Mouse (Mus musculus) CH12.LX (cell line): ENCODE results near the gene D11Wsu47e. TPM values are rescaled to one million over a fixed set of nuclear protein-coding genes. Genes with fewer than 3 reads are reported as not detected.

ENCODE experiments used
- DNase-seq: peaks from one replicate; pipeline ENCODE4 v3.0.0-alpha.2; 2013; ENCODE audit errors: extremely low read depth
- H3K27ac ChIP-seq: 2 replicates; pipeline ENCODE4 v1.5.1; 2012; ENCODE audit warnings: low read depth, mild to moderate bottlenecking, control low read depth, moderate library complexity; ENCODE audit not compliant: insufficient read depth
- H3K27me3 ChIP-seq: replicated peaks from 2 replicates; pipeline ENCODE3; 2012; ENCODE audit warnings: inconsistent platforms
- H3K36me3 ChIP-seq, 2 experiments: replicated peaks in 1 of 2; 2 replicates each; pipeline versions ENCODE3 to v1.6.1; 2012; ENCODE audit warnings: inconsistent platforms in 1 of 2, low read length in 1 of 2, mild to moderate bottlenecking in 1 of 2, mixed read lengths in 1 of 2, moderate library complexity in 1 of 2; ENCODE audit not compliant: control insufficient read depth in 1 of 2, insufficient read depth in 1 of 2
- H3K4me1 ChIP-seq, 2 experiments: 2 replicates each; pipeline ENCODE4 v1.6.1; 2012; ENCODE audit warnings: inconsistent platforms in 1 of 2, moderate library complexity in 1 of 2; ENCODE audit not compliant: insufficient read depth in 2 of 2, control insufficient read depth in 1 of 2
- H3K4me2 ChIP-seq: 2 replicates; pipeline ENCODE4 v1.6.1; 2012; ENCODE audit warnings: low read depth, mild to moderate bottlenecking, control low read depth; ENCODE audit not compliant: poor library complexity, insufficient read depth, severe bottlenecking
- H3K4me3 ChIP-seq, 3 experiments: fragments of 150-350 bp in 1 of 3; sonication (generic) in 1 of 3; replicated peaks in 1 of 3; 2 replicates each; pipeline versions ENCODE3 to v1.5.1; 2011 to 2012; ENCODE audit warnings: low read depth in 2 of 3, low read length in 2 of 3, mild to moderate bottlenecking in 2 of 3, moderate library complexity in 2 of 3, control low read depth in 1 of 3, improper control_type of control experiment in 1 of 3, inconsistent platforms in 1 of 3, mixed read lengths in 1 of 3; ENCODE audit not compliant: poor library complexity in 1 of 3
- H3K79me2 ChIP-seq: replicated peaks from 2 replicates; pipeline ENCODE4 v1.6.1; 2012; ENCODE audit warnings: mild to moderate bottlenecking, moderate library complexity; ENCODE audit not compliant: control insufficient read depth, poor library complexity, insufficient read depth, severe bottlenecking; ENCODE audit errors: extremely low read depth
- H3K9ac ChIP-seq: 2 replicates; pipeline ENCODE4 v1.6.1; 2012; ENCODE audit warnings: low read depth, mild to moderate bottlenecking, control low read depth, moderate library complexity; ENCODE audit not compliant: insufficient read depth
- H3K9me3 ChIP-seq: replicated peaks from 2 replicates; pipeline ENCODE3; 2012; ENCODE audit warnings: low read length, inconsistent platforms, mixed read lengths
- BHLHE40 ChIP-seq: IDR thresholded peaks from 2 replicates; pipeline ENCODE4 v1.6.1; 2011; ENCODE audit warnings: mild to moderate bottlenecking, low read depth, low read length, improper control_type of control experiment
- CTCF ChIP-seq, 2 experiments: IDR thresholded peaks in 1 of 2; conservative IDR thresholded peaks in 1 of 2; 2 replicates each; pipeline ENCODE4 v1.5.1; 2011 to 2012; ENCODE audit warnings: low read depth in 2 of 2, low read length in 2 of 2, improper control_type of control experiment in 1 of 2, inconsistent platforms in 1 of 2, mild to moderate bottlenecking in 1 of 2, moderate library complexity in 1 of 2
- E2F4 ChIP-seq: IDR thresholded peaks from 2 replicates; pipeline ENCODE4 v1.6.1; 2011; ENCODE audit warnings: low read depth, low read length, improper control_type of control experiment; ENCODE audit not compliant: insufficient replicate concordance
- ETS1 ChIP-seq: conservative IDR thresholded peaks from 2 replicates; pipeline ENCODE4 v1.6.1; 2012; ENCODE audit warnings: low read depth, mild to moderate bottlenecking, inconsistent platforms, low read length, improper control_type of control experiment, moderate library complexity
- GABPA ChIP-seq: IDR thresholded peaks from 2 replicates; pipeline ENCODE4 v1.6.1; 2012; ENCODE audit warnings: low read depth, low read length, improper control_type of control experiment, inconsistent platforms; ENCODE audit not compliant: insufficient replicate concordance
- HCFC1 ChIP-seq: IDR thresholded peaks from 2 replicates; pipeline ENCODE4 v1.6.1; 2012; ENCODE audit warnings: low read depth, mild to moderate bottlenecking, inconsistent platforms, low read length, improper control_type of control experiment
- KAT2A ChIP-seq: IDR thresholded peaks from 2 replicates; pipeline ENCODE4 v1.6.1; 2012; ENCODE audit warnings: low read length, improper control_type of control experiment, inconsistent platforms; ENCODE audit not compliant: insufficient replicate concordance
- MAFK ChIP-seq: IDR thresholded peaks from 2 replicates; pipeline ENCODE4 v1.6.1; 2011; ENCODE audit warnings: low read length, improper control_type of control experiment; ENCODE audit not compliant: insufficient replicate concordance
- MAX ChIP-seq: IDR thresholded peaks from 2 replicates; pipeline ENCODE4 v1.6.1; 2011; ENCODE audit warnings: low read length, improper control_type of control experiment
- MAZ ChIP-seq: IDR thresholded peaks from 2 replicates; pipeline ENCODE4 v1.6.1; 2012; ENCODE audit warnings: low read depth, mild to moderate bottlenecking, inconsistent platforms, low read length, improper control_type of control experiment, moderate library complexity
- NELFE ChIP-seq: IDR thresholded peaks from 2 replicates; pipeline ENCODE4 v1.6.1; 2011; ENCODE audit warnings: low read depth, low read length, improper control_type of control experiment
- NRF1 ChIP-seq: IDR thresholded peaks from 2 replicates; pipeline ENCODE4 v1.6.1; 2014; ENCODE audit warnings: low read depth, mild to moderate bottlenecking, inconsistent platforms, low read length, improper control_type of control experiment, moderate library complexity
- PAX5 ChIP-seq: IDR thresholded peaks from 2 replicates; pipeline ENCODE4 v1.6.1; 2012; ENCODE audit warnings: low read length, inconsistent platforms, mixed read lengths
- POLR2AphosphoS2 ChIP-seq: IDR thresholded peaks from 2 replicates; pipeline ENCODE4 v1.6.1; 2011; ENCODE audit warnings: low read depth, low read length, improper control_type of control experiment
- RAD21 ChIP-seq: IDR thresholded peaks from 2 replicates; pipeline ENCODE4 v1.6.1; 2011; ENCODE audit warnings: low read depth, mild to moderate bottlenecking, low read length, improper control_type of control experiment, moderate library complexity
- SIN3A ChIP-seq: IDR thresholded peaks from 2 replicates; pipeline ENCODE4 v1.6.1; 2012; ENCODE audit warnings: low read length, improper control_type of control experiment, inconsistent platforms
- TBP ChIP-seq: conservative IDR thresholded peaks from 2 replicates; pipeline ENCODE4 v1.6.1; 2011; ENCODE audit warnings: low read depth, low read length, improper control_type of control experiment
- TCF12 ChIP-seq: IDR thresholded peaks from 2 replicates; pipeline ENCODE4 v1.6.1; 2014; ENCODE audit warnings: low read depth, mild to moderate bottlenecking, inconsistent platforms, low read length, improper control_type of control experiment
- UBTF ChIP-seq: IDR thresholded peaks from 2 replicates; pipeline ENCODE4 v1.6.1; 2012; ENCODE audit warnings: low read depth, mild to moderate bottlenecking, inconsistent platforms, low read length, improper control_type of control experiment, moderate library complexity
- USF2 ChIP-seq: conservative IDR thresholded peaks from 2 replicates; pipeline ENCODE4 v1.6.1; 2011; ENCODE audit warnings: low read depth, low read length, improper control_type of control experiment
- ZKSCAN1 ChIP-seq: IDR thresholded peaks from 2 replicates; pipeline ENCODE4 v1.6.1; 2012; ENCODE audit warnings: low read depth, inconsistent platforms, low read length, improper control_type of control experiment, borderline replicate concordance
- ZNF384 ChIP-seq: IDR thresholded peaks from 2 replicates; pipeline ENCODE4 v1.6.1; 2012; ENCODE audit warnings: low read depth, low read length, improper control_type of control experiment, inconsistent platforms
- dilution Hi-C: fragments of 300-500 bp; cut with MboI; formaldehyde crosslinking; loops from 2 replicates; pipeline ENCODE4 v1.14.3; 2020; ENCODE audit warnings: low sequenced_read_pairs; ENCODE audit not compliant: extremely low pct_unique_long_range_greater_than_20kb, extremely low pct_ligation_motif_present
- in situ Hi-C: fragments of 300-500 bp; cut with MboI; formaldehyde crosslinking; loops from 3 replicates; pipeline ENCODE4 v1.14.3; 2019; ENCODE audit warnings: low sequenced_read_pairs, low pct_ligation_motif_present, low pct_unique_long_range_greater_than_20kb, mixed read lengths
- polyA plus RNA-seq: library from polyadenylated mRNA; unstranded; fragments of >175 nt; gene quantifications from 2 replicates; pipeline ENCODE4 v1.2.1, GENCODE M21; 2012; ENCODE audit warnings: low read depth; ENCODE audit not compliant: insufficient read length
- total RNA-seq, 2 experiments: library from RNA; depleted of rRNA; stranded (reverse); fragments of 300-350 nt in 1 of 2; fragments of >200 nt in 1 of 2; gene quantifications; 2 replicates each; pipeline ENCODE4 v1.2.3; 2012 to 2014

D11Wsu47e gene
- total and polyA plus RNA-seq, 3 experiments = 25.1 to 29.6 (median 26.2) TPM

DNA sequence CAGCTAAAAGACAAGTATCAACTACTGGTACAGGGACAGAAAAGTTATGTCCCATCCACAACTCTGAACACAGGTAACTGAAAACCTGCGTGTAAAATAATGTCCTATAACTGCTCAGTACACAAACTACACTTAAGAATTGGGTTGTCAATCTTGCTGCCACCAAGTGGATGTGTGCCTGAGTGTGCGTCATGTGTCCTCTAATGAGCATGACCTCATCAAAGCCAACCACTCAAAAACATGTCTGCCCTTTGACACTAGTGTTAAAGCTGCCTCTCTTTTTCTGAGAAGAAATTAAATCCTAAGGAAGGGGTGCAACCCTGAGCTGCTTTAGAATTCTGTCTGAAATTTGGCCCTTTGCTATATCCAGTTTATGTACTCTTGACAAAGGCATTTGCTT lies 19.9 kb upstream of the D11Wsu47e start:
- no peak for TF ChIP-seq MAFK
- no peak for TF ChIP-seq UBTF
- TF ChIP-seq POLR2AphosphoS2 = no peak
- no peak for TF ChIP-seq HCFC1
- TF ChIP-seq NELFE = no peak
- TF ChIP-seq BHLHE40 = no peak
- no peak for TF ChIP-seq USF2
- TF ChIP-seq TCF12 = no peak
- Histone ChIP-seq H3K4me1 (peaks cover 0 to 28% of the 10 kb centered on the region in 2 experiments; a peak in 2 of 4 replicates), H3K27me3 (no peaks in the 10 kb centered on the region), H3K79me2 (peaks cover 16% of the 10 kb centered on the region), H3K27ac (no peak overlapping the region), H3K9me3 (no peaks in the 10 kb centered on the region), H3K4me3 (no peak overlapping the region), H3K9ac (no peak overlapping the region), H3K4me2 (no peak overlapping the region), H3K36me3 (peaks cover 66 to 86% of the 10 kb centered on the region in 2 experiments)
- dilution Hi-C loops (no loop called here), in situ Hi-C loops (no loop called here)
- no peak for DNase-seq

DNA sequence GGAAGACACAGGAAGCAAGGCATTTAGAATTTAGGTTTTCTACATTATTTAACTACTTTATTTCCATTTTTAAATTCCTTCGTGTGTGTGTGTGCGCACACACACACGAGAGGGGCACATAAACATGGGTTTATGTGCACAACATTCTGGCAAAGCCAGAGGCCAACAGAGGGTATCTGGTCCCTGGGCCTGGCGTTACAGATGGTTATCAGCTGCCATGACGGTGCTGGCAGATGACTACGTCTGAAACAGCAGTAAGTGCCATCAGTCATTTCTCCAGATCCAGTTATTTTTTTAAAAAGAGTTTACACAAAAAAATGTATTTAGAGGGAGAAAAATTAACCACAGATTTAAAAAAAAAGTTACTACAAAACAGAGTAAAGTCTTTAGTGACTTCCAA lies 18.0 kb upstream of the D11Wsu47e start:
- in situ Hi-C loops = no loop called here
- dilution Hi-C loops = no loop called here
- TF ChIP-seq KAT2A (no peak), CTCF (conservative IDR thresholded peaks at IDR 0.05 in 1 of 2, IDR thresholded peaks at IDR 0.05 in 1 of 2; ENCODE audit: low read depth in 2 of 2, low read length in 2 of 2) (no peak), PAX5 (no peak), RAD21 (no peak), GABPA (no peak), POLR2AphosphoS2 (no peak), SIN3A (no peak), E2F4 (no peak), MAFK (no peak), ETS1 (no peak), MAX (no peak), MAZ (no peak), ZNF384 (no peak), ZKSCAN1 (no peak), NRF1 (no peak), USF2 (no peak), TBP (no peak)

More for the DNA sequence above, 18.0 kb upstream of the D11Wsu47e start:
- DNase-seq = no peak
- Histone ChIP-seq H3K27me3 (no peaks in the 10 kb centered on the region), H3K9me3 (no peaks in the 10 kb centered on the region), H3K9ac (no peak overlapping the region), H3K4me2 (no peak overlapping the region), H3K27ac (no peak overlapping the region), H3K79me2 (peaks cover 17% of the 10 kb centered on the region), H3K4me3 (no peak overlapping the region), H3K36me3 (peaks cover 65 to 85% of the 10 kb centered on the region in 2 experiments), H3K4me1 (peaks cover 0 to 28% of the 10 kb centered on the region in 2 experiments; a peak in 2 of 4 replicates)
